In the genomic region with DNA sequence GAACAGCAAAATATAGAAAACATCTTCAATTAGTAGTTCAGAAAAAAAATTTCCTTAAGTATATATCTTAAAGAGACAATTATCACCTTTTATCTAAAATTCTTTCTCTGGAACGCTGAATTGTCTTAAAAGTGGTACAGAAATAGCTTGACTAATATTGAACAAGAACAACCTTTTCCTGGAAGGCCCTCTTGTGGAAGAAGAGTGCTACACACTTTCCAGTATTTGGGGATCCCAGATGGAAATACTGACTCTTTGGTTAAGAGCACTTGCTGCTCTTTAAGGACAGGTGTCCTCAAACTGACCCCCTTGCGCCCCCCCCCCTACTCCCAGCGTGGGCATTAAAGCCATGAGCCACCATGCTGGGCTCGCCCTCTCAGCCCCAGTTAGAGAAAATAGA, we compare ENCODE assay signal across 8 mouse cellular contexts. TPM values are rescaled to one million over a fixed set of nuclear protein-coding genes. Genes with fewer than 3 reads are reported as not detected.
DNase-seq lines count a peak whose midpoint lies in the region; ATAC-seq and TF ChIP-seq lines count a peak whose summit lies in the region.

No protein-coding gene starts in this region.

- no peak overlapping the region for H3K4me3 ChIP-seq in heart, adult 2 months
- H3K4me3 ChIP-seq in heart, embryonic 11.5 days (ENCODE audit: low read depth, low read length): no peak overlapping the region
- no peak overlapping the region for H3K4me3 ChIP-seq in embryonic facial prominence, embryonic 14.5 days (ENCODE audit: low read depth, low read length)

- H3K9me3 ChIP-seq in heart, embryonic 11.5 days (replicated peaks; ENCODE audit: control insufficient read depth, low read length): no peaks in the 10 kb centered on the region
- H3K9me3 ChIP-seq in embryonic facial prominence, embryonic 14.5 days (ENCODE audit: control insufficient read depth, low read length): no peaks in the 10 kb centered on the region

- no peak for ATAC-seq in heart, embryonic 11.5 days (replicated peaks; ENCODE audit: insufficient number of reproducible peaks, low FRiP score, low TSS enrichment)
- ATAC-seq in embryonic facial prominence, embryonic 14.5 days (ENCODE audit: low read depth): no peak

- no peak for TF ChIP-seq EP300 in heart, adult 2 months (IDR thresholded peaks at IDR 0.05; ENCODE audit: insufficient read depth, low read depth, low read length)

- H3K36me3 ChIP-seq in heart, adult 2 months (ENCODE audit: control insufficient read depth, insufficient read depth, low read length): no peaks in the 10 kb centered on the region
- H3K36me3 ChIP-seq in heart, embryonic 11.5 days (ENCODE audit: control insufficient read depth, insufficient read depth, low read length): peaks cover 13% of the 10 kb centered on the region
- H3K36me3 ChIP-seq in embryonic facial prominence, embryonic 14.5 days (ENCODE audit: control insufficient read depth, insufficient read depth, low read length): peaks cover 57% of the 10 kb centered on the region

- no peaks in the 10 kb centered on the region for H3K79me2 ChIP-seq in heart, adult 2 months (replicated peaks; ENCODE audit: control insufficient read depth, insufficient read depth, low read length)

- no peaks in the 10 kb centered on the region for H3K27me3 ChIP-seq in heart, adult 2 months (ENCODE audit: control insufficient read depth, insufficient read depth, low read length)
- no peaks in the 10 kb centered on the region for H3K27me3 ChIP-seq in heart, embryonic 11.5 days (ENCODE audit: control insufficient read depth, insufficient read depth, low read length)
- H3K27me3 ChIP-seq in embryonic facial prominence, embryonic 14.5 days (replicated peaks; ENCODE audit: control insufficient read depth, insufficient read depth, low read length): no peaks in the 10 kb centered on the region

- no peak overlapping the region for H3K4me2 ChIP-seq in heart, embryonic 11.5 days
- H3K4me2 ChIP-seq in embryonic facial prominence, embryonic 14.5 days (ENCODE audit: low read depth, low read length): no peak overlapping the region

- H3K9ac ChIP-seq in heart, adult 2 months (ENCODE audit: low read depth, low read length): no peak overlapping the region
- no peak overlapping the region for H3K9ac ChIP-seq in heart, embryonic 11.5 days (ENCODE audit: low read depth, low read length)
- no peak overlapping the region for H3K9ac ChIP-seq in embryonic facial prominence, embryonic 14.5 days (ENCODE audit: low read depth, low read length)

- no peak for TF ChIP-seq POLR2A in heart, adult 2 months (IDR thresholded peaks at IDR 0.05; ENCODE audit: insufficient read depth, low read depth, low read length)

- no peak for DNase-seq in heart, adult 2 months
- DNase-seq in 3T3-L1 (ENCODE audit: low read depth, low spot score) (peak; percentile 78), NIH3T3 (ENCODE audit: low read depth) (peak; percentile 81)
- DNase-seq in embryonic facial prominence, embryonic 14.5 days (ENCODE audit: low spot score): peak; percentile 44
- DNase-seq in mesoderm, embryonic 11.5 days (ENCODE audit: low read depth, low spot score): peak; percentile 25
- no peak for DNase-seq in urinary bladder, adult 2 months (ENCODE audit: low spot score)
- no peak for DNase-seq in thymus, postnatal 10 days (ENCODE audit: low spot score in 2 of 2)

- H3K27ac ChIP-seq in heart, adult 2 months: no peak overlapping the region
- no peak overlapping the region for H3K27ac ChIP-seq in heart, embryonic 11.5 days (ENCODE audit: low read depth, low read length)
- no peak overlapping the region for H3K27ac ChIP-seq in embryonic facial prominence, embryonic 14.5 days (replicated peaks; ENCODE audit: low read depth, low read length)

- TF ChIP-seq CTCF in heart, adult 2 months (IDR thresholded peaks at IDR 0.05): peak; percentile 83

- intact Hi-C loops in heart, adult 2 months (cut with DNase I): loop anchor here (1.0 to 5.0 kb wide), 2 partner anchors 208 to 310 kb away; no protein-coding TSS in a partner anchor

- H3K4me1 ChIP-seq in heart, adult 2 months (ENCODE audit: control insufficient read depth, insufficient read depth, low read length): no peaks in the 10 kb centered on the region
- no peaks in the 10 kb centered on the region for H3K4me1 ChIP-seq in heart, embryonic 11.5 days (ENCODE audit: control insufficient read depth, insufficient read depth, low read length)
- H3K4me1 ChIP-seq in embryonic facial prominence, embryonic 14.5 days (ENCODE audit: control insufficient read depth, insufficient read depth, low read length): no peaks in the 10 kb centered on the region

- WGBS in heart, adult 2 months: 48% methylated on average over 4 of the region's 4 CpGs
- WGBS in heart, embryonic 11.5 days (ENCODE audit: insufficient replicate concordance): 66% methylated on average over 4 of the region's 4 CpGs
- 53% methylated on average over 4 of the region's 4 CpGs for WGBS in embryonic facial prominence, embryonic 14.5 days

RNA-seq across cellular contexts. Expression of gene Smc5, which starts 48.6 kb away (rescaled TPM):
- total RNA-seq in heart, adult 2 months (2021): 10 to 100 TPM; 20.2 to 21.3 TPM
- 3.7 and 7.8 TPM in 2 replicates for polyA plus RNA-seq in heart, adult 2 months (2012; rRNA removed)
- 34.1 and 36.4 TPM in 2 replicates for polyA plus RNA-seq in heart, embryonic 11.5 days (2014; fragmentation: Nextera tagmentation; extraction: Ambion mirVana)
- 31.2 and 33.5 TPM in 2 replicates for polyA plus RNA-seq in embryonic facial prominence, embryonic 14.5 days (2014; fragmentation: Nextera tagmentation; extraction: Ambion mirVana)
- 22.6 and 25.2 TPM in 2 replicates for polyA plus RNA-seq in urinary bladder, adult 2 months (2012; rRNA removed)

Comparison
In these comparisons a context has a peak if more than half of its experiments do, and no peak if none do; other contexts are left out.
1. DNase-seq: peak in 3T3-L1 (single experiment), NIH3T3 (single experiment), embryonic facial prominence, embryonic 14.5 days (single experiment) and mesoderm, embryonic 11.5 days (single experiment); none in heart, adult 2 months (0 of 2), urinary bladder, adult 2 months (single experiment) and thymus, postnatal 10 days (0 of 2).